ENCODE assay signal across 29 mouse cellular contexts in genomic region chr16:87585548-87586262, GRCm38 (mm10). TPM values are rescaled to one million over a fixed set of nuclear protein-coding genes. Genes with fewer than 3 reads are reported as not detected.
DNase-seq lines count a peak whose midpoint lies in the region; TF ChIP-seq lines count a peak whose summit lies in the region.
"Had no signal": no experiment of that assay in that cellular context is flagged by ENCODE, and none has a peak within 500 bp of the region (broad histone marks: within the 10 kb centered on the region; RNA-seq: fewer than 3 reads in every experiment).

No protein-coding gene starts in this region.

- no peak overlapping the region for H3K4me3 ChIP-seq in embryonic fibroblast, embryonic 13.5 days (ENCODE audit: insufficient read depth, low read length)
- peak overlapping the region; percentile 53 for H3K4me3 ChIP-seq in megakaryocyte, embryonic 14.5 days (replicated peaks)
- H3K4me3 ChIP-seq: forebrain, embryonic 12.5 days; heart, embryonic 15.5 days; hindbrain, embryonic 15.5 days; kidney, embryonic 15.5 days; liver, embryonic 12.5 days had no signal

- peak; percentile 27 for DNase-seq in adrenal gland, adult 2 months
- DNase-seq in adrenal gland, adult 18-20 months (ENCODE audit: low spot score in 2 of 2), result no peak
- DNase-seq in layer of hippocampus, adult 9-11 months, result no peak
- DNase-seq in urinary bladder, postnatal 36 days (ENCODE audit: low spot score in 2 of 2), result no peak
- no peak for DNase-seq in urinary bladder, postnatal 14 days (ENCODE audit: low spot score)
- no peak for DNase-seq in kidney, adult 8-10 months
- DNase-seq: adrenal gland, postnatal 10 days; cerebellum, adult 11-12 months; cerebellum, adult 9-11 months; forebrain, postnatal 0 days; heart, postnatal 36 days; kidney, adult 11 months; kidney, postnatal 25 days; layer of hippocampus, postnatal 36 days; left cerebral cortex, postnatal 4 days; liver, postnatal 0 days; lung, postnatal 4 days; right cerebral cortex, postnatal 14 days had no signal

- TF ChIP-seq CTCF in embryonic fibroblast, embryonic 13.5 days (IDR thresholded peaks at IDR 0.05; ENCODE audit: borderline replicate concordance, insufficient read depth, low read length), result no peak

- H3K36me3 ChIP-seq in megakaryocyte, embryonic 14.5 days (replicated peaks; ENCODE audit: low read length), result no peaks in the 10 kb centered on the region
- H3K36me3 ChIP-seq: forebrain, embryonic 12.5 days; heart, embryonic 15.5 days; hindbrain, embryonic 15.5 days; kidney, embryonic 15.5 days; liver, embryonic 12.5 days had no signal

- H3K4me1 ChIP-seq in embryonic fibroblast, embryonic 13.5 days (ENCODE audit: control insufficient read depth, insufficient read depth, low read length), result no peaks in the 10 kb centered on the region
- peaks cover 27% of the 10 kb centered on the region for H3K4me1 ChIP-seq in megakaryocyte, embryonic 14.5 days
- H3K4me1 ChIP-seq: heart, embryonic 15.5 days; hindbrain, embryonic 15.5 days; kidney, embryonic 15.5 days; liver, embryonic 12.5 days had no signal

- no peaks in the 10 kb centered on the region for H3K27me3 ChIP-seq in megakaryocyte, embryonic 14.5 days (replicated peaks)
- H3K27me3 ChIP-seq: forebrain, embryonic 12.5 days; heart, embryonic 15.5 days; hindbrain, embryonic 15.5 days; kidney, embryonic 15.5 days; liver, embryonic 12.5 days had no signal

- H3K9me3 ChIP-seq in megakaryocyte, embryonic 14.5 days, result peaks cover 11% of the 10 kb centered on the region; the same call in 1 of the 2 replicates
- H3K9me3 ChIP-seq: forebrain, embryonic 12.5 days; heart, embryonic 15.5 days; hindbrain, embryonic 15.5 days; kidney, embryonic 15.5 days; liver, embryonic 12.5 days had no signal

- no peak for TF ChIP-seq POLR2A in embryonic fibroblast, embryonic 13.5 days (IDR thresholded peaks at IDR 0.05; ENCODE audit: low read depth, low read length)

- peak overlapping the region; percentile 31; the same call in 1 of the 2 replicates for H3K27ac ChIP-seq in embryonic fibroblast, embryonic 13.5 days (ENCODE audit: insufficient read depth, low read length)
- H3K27ac ChIP-seq: forebrain, embryonic 12.5 days; heart, embryonic 15.5 days; hindbrain, embryonic 15.5 days; kidney, embryonic 15.5 days; liver, embryonic 12.5 days had no signal

RNA-seq across cellular contexts. Expression of gene Map3k7cl, which starts 32.6 kb away (rescaled TPM):
- 1 to 10 TPM in 1 of 2 experiments, under 1 TPM in 1; 0.72 to 1.4 TPM for total RNA-seq in adrenal gland, adult 2 months (2021)
- 0.69 and 0.89 TPM in 2 replicates for polyA plus RNA-seq in adrenal gland, adult 2 months (2012; rRNA removed)
- total RNA-seq in adrenal gland, adult 18-20 months (2021), result 1 to 10 TPM in 1 of 2 experiments, under 1 TPM in 1; 0.50 to 1.7 TPM
- 12.5 and 13.5 TPM in 2 replicates for polyA plus RNA-seq in embryonic fibroblast, embryonic 13.5 days (2011; ENCODE audit: insufficient read length, low read depth, missing spikeins)
- polyA plus RNA-seq in megakaryocyte, embryonic 14.5 days (2012; ENCODE audit: insufficient read depth, low replicate concordance), result not detected in 2 replicates
- total RNA-seq: forebrain, postnatal 0 days had no signal
- polyA plus RNA-seq: forebrain, embryonic 12.5 days; forebrain, postnatal 0 days; hindbrain, embryonic 15.5 days; inflammation-experienced regulatory T-cells, adult 6 months; liver, embryonic 12.5 days; liver, postnatal 0 days; midbrain, embryonic 11.5 days; midbrain, postnatal 0 days; neural tube, embryonic 14.5 days had no signal
